Mouse (Mus musculus) embryonic facial prominence, embryonic 14.5 days (tissue): ENCODE results near the gene Zbtb18. TPM values are rescaled to one million over a fixed set of nuclear protein-coding genes. Genes with fewer than 3 reads are reported as not detected.

Source experiments
- ATAC-seq: fragments of 200-750 bp; cut with Nextera tagmentation; 2 replicates; pipeline ENCODE4 v1.8.0; 2017; ENCODE audit warnings: low read depth, moderate number of reproducible peaks, moderate TSS enrichment
- DNase-seq: peaks from one replicate; pipeline ENCODE4 v3.0.0-alpha.2; 2015; ENCODE audit warnings: low spot score
- H3K27ac ChIP-seq: fragments of 300-500 bp; sonication (generic); replicated peaks from 2 replicates; pipeline ENCODE4 v1.5.1; 2014; ENCODE audit warnings: low read depth, mild to moderate bottlenecking, low read length, moderate library complexity
- H3K27me3 ChIP-seq: fragments of 300-500 bp; sonication (generic); replicated peaks from 2 replicates; pipeline ENCODE4 v1.6.1; 2014; ENCODE audit warnings: low read length; ENCODE audit not compliant: control insufficient read depth, insufficient read depth
- H3K36me3 ChIP-seq: fragments of 300-500 bp; sonication (generic); 2 replicates; pipeline ENCODE4 v1.6.1; 2014; ENCODE audit warnings: low read length, mixed read lengths; ENCODE audit not compliant: control insufficient read depth, insufficient read depth
- H3K4me1 ChIP-seq: fragments of 300-500 bp; sonication (generic); 2 replicates; pipeline ENCODE4 v1.6.1; 2014; ENCODE audit warnings: antibody characterized with exemption, low read length; ENCODE audit not compliant: control insufficient read depth, insufficient read depth
- H3K4me2 ChIP-seq: fragments of 300-500 bp; sonication (generic); 2 replicates; pipeline ENCODE4 v1.6.1; 2014; ENCODE audit warnings: low read depth, mild to moderate bottlenecking, low read length, moderate library complexity, mixed read lengths
- H3K4me3 ChIP-seq: fragments of 300-500 bp; sonication (generic); 2 replicates; pipeline ENCODE4 v1.5.1; 2014; ENCODE audit warnings: low read depth, mild to moderate bottlenecking, low read length
- H3K9ac ChIP-seq: fragments of 300-500 bp; sonication (generic); 2 replicates; pipeline ENCODE4 v1.6.1; 2014; ENCODE audit warnings: low read depth, mild to moderate bottlenecking, low read length, moderate library complexity, mixed read lengths
- H3K9me3 ChIP-seq: fragments of 300-500 bp; sonication (generic); 2 replicates; pipeline ENCODE4 v1.6.1; 2016; ENCODE audit warnings: low read length; ENCODE audit not compliant: control insufficient read depth
- WGBS: fragments of 180-500 bp; shearing (Covaris S2); extraction: QIAGEN DNeasy Blood & Tissue Kit; methylation state at CpG from one replicate; pipeline ENCODE4 v1.1.7; 2014; 5-methylcytosine and 5-hydroxymethylcytosine counted together
- polyA plus RNA-seq: library from polyadenylated mRNA; unstranded; fragments of >200 nt; fragmentation: Nextera tagmentation; extraction: Ambion mirVana; gene quantifications from 2 replicates; pipeline ENCODE4 v1.2.1, GENCODE M21; 2014

Zbtb18 gene
- polyA plus RNA-seq, result 4.5 and 7.0 TPM in 2 replicates

DNA sequence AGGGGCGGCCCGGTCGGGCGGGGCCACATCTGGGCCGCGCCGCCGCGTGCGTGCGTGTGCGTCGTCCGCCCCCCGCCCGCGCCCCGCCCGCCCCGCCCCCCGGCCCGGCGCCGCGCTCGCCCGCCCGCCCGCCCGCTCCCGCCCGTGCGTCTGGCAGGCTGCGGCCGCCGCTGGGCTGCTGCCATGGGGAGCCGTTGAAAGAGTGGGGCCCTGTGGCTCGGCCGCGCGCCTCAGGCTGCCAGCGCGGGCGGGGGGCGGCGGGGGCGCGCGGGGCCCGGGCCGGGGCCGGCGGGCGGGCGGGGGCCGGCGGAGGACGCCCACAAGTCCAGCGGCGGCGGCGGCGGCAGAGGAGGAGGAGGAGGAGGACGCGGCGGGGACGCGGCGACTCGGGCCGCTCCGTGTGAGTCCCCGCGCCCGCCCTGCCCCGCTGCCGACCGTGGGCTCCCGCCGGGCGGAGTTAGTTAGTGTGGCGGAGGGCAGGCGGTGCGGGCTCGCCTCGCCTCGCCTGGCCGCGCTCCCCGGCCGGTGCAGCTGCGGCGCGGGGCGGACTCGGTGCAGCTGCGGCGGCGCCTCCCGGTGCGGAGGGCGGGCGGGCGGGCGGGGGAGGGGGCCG, at the start of gene Zbtb18:
Gene Zbtb18, plus strand, starts transcription at position 156 of the 613 bp plus-strand sequence.
- H3K4me2 ChIP-seq, result peak within 1 kb of the TSS; percentile 94
- H3K27ac ChIP-seq, result peak within 1 kb of the TSS; percentile 94
- DNase-seq (no peak), ATAC-seq (peak; percentile 2; the same call in 1 of the 2 replicates)
- H3K4me3 ChIP-seq, result peak within 1 kb of the TSS; percentile 82
- H3K27me3 ChIP-seq, result no peaks in the 10 kb centered on the region
- no CpG with 5 or more reads among the region's 106 CpGs for WGBS
- no peaks in the 10 kb centered on the region for H3K9me3 ChIP-seq
- peak within 1 kb of the TSS; percentile 91 for H3K9ac ChIP-seq
- peaks cover 27% of the 10 kb centered on the region for H3K4me1 ChIP-seq
- peaks cover 4% of the 10 kb centered on the region; the same call in 1 of the 2 replicates for H3K36me3 ChIP-seq

DNA sequence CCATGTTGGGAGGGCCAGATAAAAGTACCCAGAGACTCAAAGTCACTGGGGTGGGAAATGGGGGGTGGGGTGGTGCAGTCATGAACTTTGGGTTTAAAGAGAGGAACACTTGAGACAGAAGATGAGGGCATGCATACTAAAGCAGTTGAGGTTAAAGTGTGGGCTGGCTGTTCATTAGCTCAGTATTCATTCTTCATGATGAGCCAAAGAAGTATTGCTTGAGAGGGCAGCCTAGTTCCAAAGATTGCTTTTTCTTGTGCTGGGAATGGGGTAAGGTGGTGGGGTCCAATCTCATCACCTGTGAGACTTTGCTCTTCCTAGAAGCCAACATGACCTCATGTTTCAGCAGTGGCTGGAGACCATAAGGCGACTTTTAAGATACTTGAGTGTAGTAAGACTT, 44.7 kb upstream of the Zbtb18 start:
- DNase-seq, result no peak
- 78% methylated on average over 1 of the region's 1 CpGs for WGBS
- no peaks in the 10 kb centered on the region for H3K4me1 ChIP-seq
- H3K9ac ChIP-seq, result no peak overlapping the region
- ATAC-seq, result no peak
- no peaks in the 10 kb centered on the region for H3K27me3 ChIP-seq
- no peak overlapping the region for H3K27ac ChIP-seq
- no peak overlapping the region for H3K4me3 ChIP-seq
- no peaks in the 10 kb centered on the region for H3K9me3 ChIP-seq
- H3K4me2 ChIP-seq, result no peak overlapping the region
- no peaks in the 10 kb centered on the region for H3K36me3 ChIP-seq

DNA sequence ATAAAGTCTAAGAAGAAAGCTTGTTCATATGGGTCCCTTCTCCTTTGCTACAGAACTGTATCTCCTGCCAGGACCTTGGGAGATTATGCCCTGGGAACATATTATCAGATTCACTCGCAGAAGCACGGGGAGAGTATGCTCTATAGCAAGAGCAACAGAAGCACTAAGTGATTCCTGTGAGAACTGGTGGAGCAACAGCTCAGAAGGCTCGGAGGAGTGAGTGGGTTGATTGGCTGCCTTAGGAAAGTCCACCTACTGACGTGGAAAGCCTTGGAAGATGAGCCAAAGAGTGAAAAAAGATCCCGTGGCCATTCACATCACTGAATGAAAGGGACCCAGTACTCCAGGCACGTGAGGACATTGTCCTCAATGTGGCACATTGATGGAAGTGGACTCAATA, 37.0 kb upstream of the Zbtb18 start:
- WGBS, result 79% methylated on average over 6 of the region's 6 CpGs
- H3K4me3 ChIP-seq, result no peak overlapping the region
- H3K4me1 ChIP-seq, result no peaks in the 10 kb centered on the region
- no peaks in the 10 kb centered on the region for H3K36me3 ChIP-seq
- no peak overlapping the region for H3K4me2 ChIP-seq
- no peak for DNase-seq
- no peaks in the 10 kb centered on the region for H3K9me3 ChIP-seq
- H3K27me3 ChIP-seq, result no peaks in the 10 kb centered on the region
- no peak overlapping the region for H3K27ac ChIP-seq
- no peak for ATAC-seq
- H3K9ac ChIP-seq, result no peak overlapping the region

DNA sequence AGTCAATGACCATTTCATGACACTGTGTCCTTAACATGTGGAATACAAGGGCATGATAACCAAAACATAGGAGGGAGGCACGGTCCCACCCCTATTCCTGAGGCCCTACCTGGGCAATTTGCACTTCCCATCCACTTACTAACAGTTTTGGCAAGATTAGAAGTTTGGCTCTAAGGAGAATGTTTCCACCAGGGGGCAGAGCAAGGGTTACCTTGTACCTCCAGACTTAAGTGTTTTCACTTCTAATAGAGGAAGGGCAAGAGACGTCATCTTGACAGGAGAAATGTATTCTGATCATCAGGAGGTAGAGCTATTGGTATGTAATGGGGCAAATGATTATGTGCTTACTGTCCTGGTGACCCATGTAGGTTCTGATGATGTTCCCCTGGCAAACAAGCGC, 33.5 kb upstream of the Zbtb18 start:
- H3K4me3 ChIP-seq, result no peak overlapping the region
- H3K27me3 ChIP-seq, result no peaks in the 10 kb centered on the region
- ATAC-seq, result no peak
- no peak overlapping the region for H3K9ac ChIP-seq
- DNase-seq, result peak; percentile 23
- no peaks in the 10 kb centered on the region for H3K36me3 ChIP-seq
- H3K27ac ChIP-seq, result no peak overlapping the region
- peaks cover 11% of the 10 kb centered on the region; the same call in 1 of the 2 replicates for H3K4me1 ChIP-seq
- WGBS, result 70% methylated on average over 3 of the region's 3 CpGs
- no peaks in the 10 kb centered on the region for H3K9me3 ChIP-seq
- no peak overlapping the region for H3K4me2 ChIP-seq

DNA sequence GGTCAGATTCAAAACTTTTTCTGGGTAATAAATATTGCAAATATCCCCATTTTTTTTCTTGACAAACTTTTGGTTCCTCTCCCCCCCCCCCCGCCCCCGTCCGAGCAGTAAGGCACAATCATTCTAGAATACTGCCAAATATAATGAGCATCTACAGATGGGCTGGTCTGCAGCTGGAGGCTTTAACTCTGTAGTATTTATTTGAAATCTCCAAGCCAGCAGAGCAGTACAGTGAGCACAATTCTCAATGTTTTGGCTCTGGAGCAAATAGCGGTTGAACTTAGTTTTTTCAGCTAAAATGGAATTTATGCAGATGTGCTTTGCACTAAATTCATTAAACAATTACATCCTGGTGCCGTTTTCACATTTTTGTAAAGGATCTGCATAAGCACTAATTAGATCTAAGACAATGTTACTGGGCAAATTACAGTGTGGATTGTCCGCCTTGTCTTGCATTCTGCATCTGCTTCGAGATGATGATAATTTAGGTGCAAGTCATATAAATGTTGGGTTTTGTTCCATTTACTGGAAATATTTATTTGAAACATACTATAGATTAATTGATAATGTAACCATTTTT, 31.3 kb upstream of the Zbtb18 start:
- ATAC-seq (no peak), DNase-seq (peak; percentile 18)
- Histone ChIP-seq H3K36me3 (no peaks in the 10 kb centered on the region), H3K4me3 (no peak overlapping the region), H3K9me3 (no peaks in the 10 kb centered on the region), H3K4me2 (no peak overlapping the region), H3K27me3 (no peaks in the 10 kb centered on the region), H3K27ac (no peak overlapping the region), H3K4me1 (peaks cover 11% of the 10 kb centered on the region; the same call in 1 of the 2 replicates), H3K9ac (no peak overlapping the region)
- 69% methylated on average over 7 of the region's 7 CpGs for WGBS

DNA sequence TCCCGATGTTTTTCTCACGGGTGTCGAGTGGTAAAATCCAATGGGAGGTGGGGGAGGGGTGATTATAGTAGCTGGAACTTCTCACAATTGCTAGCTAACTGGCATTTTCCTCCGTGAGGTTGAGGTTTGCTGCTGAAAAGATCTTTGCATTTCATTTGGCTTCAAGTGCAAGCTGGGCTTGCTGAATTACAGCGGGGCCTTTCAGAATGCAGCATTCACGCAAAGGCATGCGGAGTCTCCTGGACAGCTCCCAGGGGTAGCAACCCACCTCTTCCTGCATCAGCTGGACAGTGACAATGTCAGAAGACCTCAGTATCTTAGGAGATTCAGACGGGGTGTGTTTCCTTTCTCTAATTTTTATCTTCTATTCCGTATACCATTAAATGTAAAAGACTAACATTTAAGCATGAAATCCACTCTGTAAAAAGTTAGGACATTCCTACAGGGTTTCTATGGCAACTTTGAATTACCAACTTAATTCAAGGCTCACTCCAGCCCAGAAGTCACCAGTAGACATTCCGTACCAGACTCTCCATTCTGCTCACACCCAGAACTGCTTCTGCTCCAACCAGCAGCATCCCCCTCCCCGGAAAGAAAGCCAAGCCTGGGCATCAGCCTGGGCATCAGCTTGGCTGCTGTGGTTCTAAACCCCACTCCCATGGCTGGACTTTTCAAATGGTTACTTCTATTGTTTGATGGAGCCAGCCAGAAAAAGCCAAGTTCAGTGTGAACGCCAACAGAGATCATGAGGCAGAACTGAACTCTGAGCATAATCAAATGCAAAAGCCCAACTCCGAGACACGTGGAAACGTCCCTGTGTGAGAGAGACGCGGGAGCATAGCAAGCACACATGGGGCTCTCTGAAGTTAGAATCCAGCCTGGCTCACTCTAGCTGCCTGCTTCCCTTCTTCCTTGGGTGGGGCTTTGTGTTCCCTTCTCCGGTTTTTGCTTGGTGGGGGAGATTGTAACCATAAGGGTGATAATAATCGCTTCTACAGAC, 30.5 kb upstream of the Zbtb18 start:
- Histone ChIP-seq H3K4me1 (peaks cover 11% of the 10 kb centered on the region; the same call in 1 of the 2 replicates), H3K27ac (no peak overlapping the region), H3K9me3 (no peaks in the 10 kb centered on the region), H3K4me3 (no peak overlapping the region), H3K27me3 (no peaks in the 10 kb centered on the region), H3K4me2 (peak overlapping the region; percentile 2; the same call in 1 of the 2 replicates), H3K9ac (no peak overlapping the region), H3K36me3 (no peaks in the 10 kb centered on the region)
- 37% methylated on average over 19 of the region's 19 CpGs for WGBS
- DNase-seq (peak; percentile 38), ATAC-seq (no peak)

DNA sequence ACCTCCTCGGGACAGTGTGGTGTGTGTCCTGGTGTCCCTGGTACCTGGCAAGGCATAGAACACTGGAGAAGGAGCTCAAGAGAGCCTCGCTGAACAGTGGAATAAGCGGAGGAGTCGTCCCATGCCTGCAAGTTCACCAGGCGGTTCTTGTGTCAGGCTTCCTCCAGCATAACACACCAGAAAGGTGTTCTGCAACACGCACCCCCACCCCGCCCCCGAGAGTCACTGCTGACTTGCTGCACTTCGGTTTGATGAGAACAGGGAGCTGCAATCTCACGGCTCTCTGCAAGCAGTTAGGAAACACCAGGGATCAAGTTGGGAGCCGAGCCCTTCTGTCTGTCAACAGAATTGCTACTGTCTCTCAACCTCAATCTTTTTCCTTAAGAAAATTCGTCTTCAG, 22.8 kb upstream of the Zbtb18 start:
- H3K9ac ChIP-seq, result no peak overlapping the region
- H3K27me3 ChIP-seq, result no peaks in the 10 kb centered on the region
- H3K36me3 ChIP-seq, result no peaks in the 10 kb centered on the region
- no peak overlapping the region for H3K4me3 ChIP-seq
- no peaks in the 10 kb centered on the region for H3K9me3 ChIP-seq
- no peaks in the 10 kb centered on the region for H3K4me1 ChIP-seq
- no peak for DNase-seq
- no peak for ATAC-seq
- WGBS, result 74% methylated on average over 12 of the region's 12 CpGs
- no peak overlapping the region for H3K27ac ChIP-seq
- H3K4me2 ChIP-seq, result no peak overlapping the region

DNA sequence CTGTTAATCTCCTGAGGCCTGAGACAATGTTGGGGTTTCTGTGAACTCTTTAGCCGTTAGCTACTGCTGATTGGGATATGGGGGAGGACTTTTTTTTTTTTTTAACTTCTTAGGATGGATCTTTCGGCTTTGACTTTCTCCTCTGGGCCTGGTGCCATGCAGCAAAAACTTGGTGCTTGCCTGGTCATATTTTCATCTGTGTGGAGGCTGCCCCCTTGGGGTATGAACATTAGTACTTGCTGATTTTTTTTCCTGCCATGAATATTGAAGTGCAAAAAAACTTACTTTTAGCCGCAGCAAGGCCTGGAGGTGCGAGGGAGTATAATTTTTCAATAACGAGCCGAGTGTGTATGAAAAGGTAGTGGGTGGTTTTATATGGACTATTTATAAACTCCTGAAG, 22.0 kb upstream of the Zbtb18 start:
- no peaks in the 10 kb centered on the region for H3K4me1 ChIP-seq
- no peaks in the 10 kb centered on the region for H3K27me3 ChIP-seq
- H3K9ac ChIP-seq, result no peak overlapping the region
- H3K9me3 ChIP-seq, result no peaks in the 10 kb centered on the region
- no peak overlapping the region for H3K4me2 ChIP-seq
- no peak overlapping the region for H3K4me3 ChIP-seq
- no peak for ATAC-seq
- H3K36me3 ChIP-seq, result no peaks in the 10 kb centered on the region
- H3K27ac ChIP-seq, result no peak overlapping the region
- peak; percentile 34 for DNase-seq
- WGBS, result 54% methylated on average over 6 of the region's 6 CpGs
